Mouse (Mus musculus) embryonic fibroblast, embryonic 13.5 days (primary cell): ENCODE results near the gene Rin2. TPM values are rescaled to one million over a fixed set of nuclear protein-coding genes. Genes with fewer than 3 reads are reported as not detected.

ENCODE experiments used
- H3K27ac ChIP-seq: 2 replicates; pipeline ENCODE4 v1.5.1; 2012; ENCODE audit warnings: low read length, control low read depth, inconsistent platforms; ENCODE audit not compliant: insufficient read depth
- H3K4me1 ChIP-seq: 2 replicates; pipeline ENCODE4 v1.6.1; 2011; ENCODE audit warnings: low read length; ENCODE audit not compliant: control insufficient read depth, insufficient read depth
- H3K4me3 ChIP-seq: 2 replicates; pipeline ENCODE4 v1.5.1; 2011; ENCODE audit warnings: mild to moderate bottlenecking, control low read depth, low read length; ENCODE audit not compliant: insufficient read depth
- CTCF ChIP-seq: IDR thresholded peaks from 2 replicates; pipeline ENCODE4 v1.5.1; 2011; ENCODE audit warnings: mild to moderate bottlenecking, control low read depth, low read length, moderate library complexity, borderline replicate concordance; ENCODE audit not compliant: insufficient read depth
- POLR2A ChIP-seq: IDR thresholded peaks from 2 replicates; pipeline ENCODE4 v1.6.1; 2011; ENCODE audit warnings: low read depth, mild to moderate bottlenecking, control low read depth, low read length, moderate library complexity
- polyA plus RNA-seq: library from polyadenylated mRNA; stranded (reverse); fragments of >200 nt; gene quantifications from 2 replicates; pipeline ENCODE4 v1.2.4, GENCODE M21; 2011; ENCODE audit warnings: low read depth; ENCODE audit not compliant: missing spikeins, insufficient read length

Gene Rin2
- polyA plus RNA-seq, 1 experiment: 30.5 TPM

GRCm38 (mm10) chr2:145785758-145786617, 111.0 kb downstream of the Rin2 start:
- no peak for TF ChIP-seq POLR2A
- no peak for TF ChIP-seq CTCF
- peak overlapping the region; percentile 77 for H3K27ac ChIP-seq
- peak overlapping the region; percentile 32 for H3K4me3 ChIP-seq
- H3K4me1 ChIP-seq: peaks cover 22% of the 10 kb centered on the region

GRCm38 (mm10) chr2:145786618-145786932, 111.6 kb downstream of the Rin2 start:
- Histone ChIP-seq H3K4me1 (peaks cover 22% of the 10 kb centered on the region), H3K27ac (peak overlapping the region; percentile 77), H3K4me3 (peak overlapping the region; percentile 32)
- TF ChIP-seq CTCF (no peak), POLR2A (no peak)

GRCm38 (mm10) chr2:145787486-145787885, 112.5 kb downstream of the Rin2 start:
- Histone ChIP-seq H3K4me1 (peaks cover 22% of the 10 kb centered on the region), H3K4me3 (no peak overlapping the region), H3K27ac (no peak overlapping the region)
- TF ChIP-seq POLR2A: no peak
- TF ChIP-seq CTCF: no peak

GRCm38 (mm10) chr2:145788562-145789346, 113.7 kb downstream of the Rin2 start:
- Histone ChIP-seq H3K4me3 (no peak overlapping the region), H3K27ac (no peak overlapping the region), H3K4me1 (peaks cover 22% of the 10 kb centered on the region)
- TF ChIP-seq CTCF: no peak
- no peak for TF ChIP-seq POLR2A

DNA sequence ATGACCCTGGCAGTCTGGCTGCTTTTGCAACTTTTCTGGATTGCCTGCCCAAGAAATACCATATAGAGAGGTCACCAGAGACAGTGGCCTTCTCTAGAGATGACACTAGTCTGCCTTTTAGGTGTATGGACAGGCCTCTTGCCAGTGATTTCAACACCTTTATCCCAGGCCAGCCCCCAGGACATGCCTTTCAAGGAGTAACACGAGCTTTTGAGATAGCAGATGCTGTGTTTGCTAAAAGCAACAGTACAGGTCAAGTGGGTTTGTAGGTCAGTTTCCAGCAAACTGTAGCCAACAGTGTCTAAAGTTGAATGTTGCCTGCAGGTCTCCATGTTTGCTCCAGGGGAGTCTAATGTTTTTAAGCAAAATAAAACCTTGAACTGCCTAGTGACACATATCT, 118.7 kb downstream of the Rin2 start:
- H3K4me1 ChIP-seq: no peaks in the 10 kb centered on the region
- no peak overlapping the region for H3K27ac ChIP-seq
- no peak overlapping the region for H3K4me3 ChIP-seq
- TF ChIP-seq CTCF: no peak
- no peak for TF ChIP-seq POLR2A

- H3K27ac ChIP-seq: no peak overlapping the region
- no peaks in the 10 kb centered on the region for H3K4me1 ChIP-seq
- TF ChIP-seq CTCF: peak; percentile 65
- no peak for TF ChIP-seq POLR2A
- H3K4me3 ChIP-seq: no peak overlapping the region
These were observed 119.4 kb downstream of the Rin2 start for GRCm38 (mm10) chr2:145794318-145794954.

DNA sequence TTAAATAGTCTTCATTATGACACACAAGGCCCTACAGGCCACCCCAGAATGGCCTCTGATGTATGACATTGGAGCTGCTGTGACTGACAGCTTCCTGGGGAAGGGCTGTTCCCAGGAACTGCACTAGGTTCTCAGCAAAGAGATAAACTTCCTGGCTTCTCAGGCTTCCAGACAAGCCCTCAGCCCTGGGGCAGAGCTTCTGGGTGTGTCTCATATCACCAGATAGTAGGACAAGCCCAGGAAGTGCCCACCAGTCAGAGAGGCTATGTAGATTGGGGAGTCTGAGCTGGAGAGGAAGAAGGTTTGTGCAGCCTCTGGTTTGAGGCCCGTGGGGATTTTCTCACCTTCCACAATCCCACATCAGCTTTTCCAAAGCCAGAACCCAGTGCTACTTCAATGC, 122.8 kb downstream of the Rin2 start:
- H3K4me1 ChIP-seq: 0 out of 2 replicates have a peak, but pooled peaks cover 2% of the 10 kb centered on the region
- H3K27ac ChIP-seq: no peak overlapping the region
- no peak overlapping the region for H3K4me3 ChIP-seq
- no peak for TF ChIP-seq CTCF
- TF ChIP-seq POLR2A: no peak

GRCm38 (mm10) chr2:145798954-145799353, 123.9 kb downstream of the Rin2 start:
- Histone ChIP-seq H3K4me3 (no peak overlapping the region), H3K27ac (no peak overlapping the region), H3K4me1 (0 out of 2 replicates have a peak, but pooled peaks cover 2% of the 10 kb centered on the region)
- TF ChIP-seq POLR2A (no peak), CTCF (no peak)

GRCm38 (mm10) chr2:145801322-145802052, 126.5 kb downstream of the Rin2 start:
- no peak for TF ChIP-seq CTCF
- TF ChIP-seq POLR2A: no peak

DNA sequence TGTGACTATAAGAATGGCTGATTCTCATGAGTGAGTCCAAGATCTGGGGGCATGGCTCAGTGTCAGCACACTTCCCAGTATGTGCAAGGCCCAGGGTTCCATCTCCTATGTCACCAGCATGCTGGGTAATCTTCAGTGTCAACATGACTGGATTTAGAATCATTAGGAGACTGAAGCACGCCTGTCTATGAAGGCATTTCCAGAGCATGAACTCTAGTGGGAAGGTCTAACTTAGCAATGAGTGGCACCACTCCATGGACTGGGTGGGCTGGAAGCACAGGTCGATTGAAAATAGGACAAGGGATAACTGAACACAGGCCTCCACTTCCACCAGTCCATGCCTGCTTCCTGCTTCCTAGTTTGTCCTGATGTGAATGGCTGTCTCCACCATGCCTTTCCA, 127.6 kb downstream of the Rin2 start:
- no peak overlapping the region for H3K4me3 ChIP-seq
- 0 out of 2 replicates have a peak, but pooled peaks cover 2% of the 10 kb centered on the region for H3K4me1 ChIP-seq
- H3K27ac ChIP-seq: no peak overlapping the region
- no peak for TF ChIP-seq POLR2A
- TF ChIP-seq CTCF: no peak

More at GRCm38 (mm10) chr2:145801322-145802052, 126.5 kb downstream of the Rin2 start:
- Histone ChIP-seq H3K27ac (no peak overlapping the region; the same call in 1 of the 2 replicates), H3K4me3 (no peak overlapping the region), H3K4me1 (0 out of 2 replicates have a peak, but pooled peaks cover 2% of the 10 kb centered on the region)
